Mouse (Mus musculus): ENCODE measurements around the gene Aebp2. TPM values are rescaled to one million over a fixed set of nuclear protein-coding genes. Genes with fewer than 3 reads are reported as not detected.

Aebp2 gene
- polyA plus RNA-seq, 1 experiment from 2014 or later = 7.7 TPM

DNA sequence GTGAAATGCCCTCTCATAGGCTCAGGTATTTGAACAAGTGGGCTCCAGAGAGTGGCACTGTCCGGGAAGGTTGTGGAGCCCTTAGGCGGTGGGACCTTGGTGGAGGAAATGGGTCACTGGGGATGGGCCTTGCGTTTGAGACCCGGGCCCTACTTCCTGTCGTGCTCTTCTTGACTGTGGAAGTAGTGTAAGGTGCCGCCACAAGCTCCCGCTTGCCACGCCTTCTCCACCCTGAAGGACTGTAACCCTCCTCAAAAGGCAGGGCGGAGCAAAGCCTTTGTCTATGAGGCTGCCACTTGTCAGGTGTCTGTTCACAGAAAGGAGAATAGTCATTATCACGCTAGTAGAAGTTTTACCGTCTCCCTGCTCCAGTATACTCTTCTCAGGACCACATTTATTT is 61.9 kb downstream of the Aebp2 start:
- H3K4me3 ChIP-seq (ENCODE audit: low read depth, low read length) = no peak overlapping the region
- WGBS = 85% methylated on average over 11 of the region's 11 CpGs
- no peak for ATAC-seq

DNA sequence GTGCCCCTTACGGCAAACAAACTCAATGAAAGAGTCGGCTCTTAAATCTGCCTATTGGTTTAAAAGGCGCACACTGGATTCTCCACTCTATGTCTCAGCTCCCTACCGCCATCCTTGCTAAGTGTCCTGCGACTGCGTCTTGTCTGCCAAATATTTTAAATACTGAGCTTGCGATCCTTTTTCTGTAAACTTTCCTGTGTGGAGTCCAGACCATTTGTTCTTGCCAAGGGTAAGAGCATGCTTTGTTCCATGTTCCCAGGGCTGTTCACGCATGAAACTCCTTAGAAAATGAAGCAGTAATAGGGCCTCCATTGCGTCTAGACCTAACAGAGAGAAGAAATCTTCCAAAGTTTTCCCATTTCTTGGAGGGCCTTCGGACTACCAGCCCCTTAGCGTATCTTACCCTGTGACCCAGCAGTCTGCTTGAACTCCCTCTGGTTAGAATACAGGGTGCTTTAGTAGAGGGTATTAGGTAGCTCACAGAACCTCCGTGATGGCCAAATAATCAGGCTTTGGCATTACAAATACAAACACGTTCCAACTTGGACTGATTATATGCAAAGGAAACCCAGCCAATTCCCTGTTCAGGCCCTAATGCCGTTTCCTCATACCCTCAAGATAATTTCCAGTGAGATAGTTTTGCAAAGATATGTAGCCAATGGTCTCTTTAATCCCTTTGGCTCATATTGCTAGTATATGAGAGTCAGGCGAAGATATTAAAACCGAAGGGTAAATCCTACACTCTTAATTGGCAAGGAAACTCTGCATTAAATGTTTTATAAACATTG is 67.3 kb downstream of the Aebp2 start:
- peak; percentile 74 for DNase-seq (ENCODE audit: low spot score)
- ATAC-seq = peak; percentile 84
- H3K27me3 ChIP-seq (replicated peaks; ENCODE audit: control insufficient read depth, insufficient read depth, low read length) = no peaks in the 10 kb centered on the region
- no peaks in the 10 kb centered on the region for H3K9me3 ChIP-seq (replicated peaks; ENCODE audit: control insufficient read depth, low read length)
- 64% methylated on average over 16 of the region's 16 CpGs for WGBS
- H3K27ac ChIP-seq (ENCODE audit: low read depth, low read length) = peak overlapping the region; percentile 31; the same call in 1 of the 2 replicates
- no peaks in the 10 kb centered on the region for H3K4me1 ChIP-seq (ENCODE audit: control insufficient read depth, insufficient read depth, low read length)
- no peak overlapping the region for H3K4me2 ChIP-seq (ENCODE audit: low read length)
- H3K4me3 ChIP-seq (ENCODE audit: low read depth, low read length) = no peak overlapping the region
- H3K36me3 ChIP-seq (ENCODE audit: control insufficient read depth, insufficient read depth, low read length) = no peaks in the 10 kb centered on the region
- no peak overlapping the region for H3K9ac ChIP-seq (ENCODE audit: low read length)

More for the DNA sequence above, 61.9 kb downstream of the Aebp2 start:
- no peak for DNase-seq (ENCODE audit: low spot score)
- Histone ChIP-seq H3K9ac (ENCODE audit: low read length) (no peak overlapping the region), H3K27me3 (replicated peaks; ENCODE audit: control insufficient read depth, insufficient read depth, low read length) (no peaks in the 10 kb centered on the region), H3K27ac (ENCODE audit: low read depth, low read length) (no peak overlapping the region), H3K4me2 (ENCODE audit: low read length) (no peak overlapping the region), H3K9me3 (replicated peaks; ENCODE audit: control insufficient read depth, low read length) (no peaks in the 10 kb centered on the region), H3K4me1 (ENCODE audit: control insufficient read depth, insufficient read depth, low read length) (no peaks in the 10 kb centered on the region), H3K36me3 (ENCODE audit: control insufficient read depth, insufficient read depth, low read length) (no peaks in the 10 kb centered on the region)

DNA sequence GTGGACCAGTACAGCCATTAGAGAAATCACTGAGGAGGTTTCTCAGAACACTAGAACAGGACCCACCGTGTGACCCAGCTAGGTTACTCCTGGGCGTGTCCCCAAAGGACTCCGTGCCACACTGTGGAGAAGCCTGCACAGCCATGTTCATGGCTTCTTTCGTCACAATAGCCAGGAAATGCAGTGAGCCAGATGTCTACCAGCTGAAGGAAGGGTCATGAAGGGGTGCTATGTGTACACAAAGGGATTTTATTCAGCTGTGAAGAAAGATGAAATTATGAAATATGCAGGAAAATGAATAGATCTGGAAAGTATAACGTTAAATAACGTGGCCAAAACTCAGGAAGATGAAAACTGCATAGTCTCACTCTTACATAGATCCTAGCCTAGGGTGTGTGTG is 69.7 kb downstream of the Aebp2 start:
- H3K9me3 ChIP-seq (replicated peaks; ENCODE audit: control insufficient read depth, low read length) = no peaks in the 10 kb centered on the region
- no peak overlapping the region for H3K9ac ChIP-seq (ENCODE audit: low read length)
- H3K36me3 ChIP-seq (ENCODE audit: control insufficient read depth, insufficient read depth, low read length) = no peaks in the 10 kb centered on the region
- H3K27me3 ChIP-seq (replicated peaks; ENCODE audit: control insufficient read depth, insufficient read depth, low read length) = no peaks in the 10 kb centered on the region
- H3K4me3 ChIP-seq (ENCODE audit: low read depth, low read length) = no peak overlapping the region
- DNase-seq (ENCODE audit: low spot score) (no peak), ATAC-seq (no peak)
- WGBS = 92% methylated on average over 6 of the region's 6 CpGs
- H3K4me2 ChIP-seq (ENCODE audit: low read length) = no peak overlapping the region
- no peak overlapping the region for H3K27ac ChIP-seq (ENCODE audit: low read depth, low read length)
- H3K4me1 ChIP-seq (ENCODE audit: control insufficient read depth, insufficient read depth, low read length) = no peaks in the 10 kb centered on the region

GRCm38 (mm10) chr6:140696192-140696879 is 73.9 kb downstream of the Aebp2 start:
- peak; percentile 45 for DNase-seq (ENCODE audit: low spot score)
- no peak overlapping the region for H3K4me2 ChIP-seq (ENCODE audit: low read length)
- H3K4me3 ChIP-seq (ENCODE audit: low read depth, low read length) = no peak overlapping the region
- H3K27me3 ChIP-seq (replicated peaks; ENCODE audit: control insufficient read depth, insufficient read depth, low read length) = no peaks in the 10 kb centered on the region
- H3K9ac ChIP-seq (ENCODE audit: low read length) = no peak overlapping the region
- no peaks in the 10 kb centered on the region for H3K36me3 ChIP-seq (ENCODE audit: control insufficient read depth, insufficient read depth, low read length)
- no peaks in the 10 kb centered on the region for H3K9me3 ChIP-seq (replicated peaks; ENCODE audit: control insufficient read depth, low read length)
- ATAC-seq = no peak; the same call in 1 of the 2 replicates
- 69% methylated on average over 12 of the region's 12 CpGs for WGBS
- no peak overlapping the region for H3K27ac ChIP-seq (ENCODE audit: low read depth, low read length)
- H3K4me1 ChIP-seq (ENCODE audit: control insufficient read depth, insufficient read depth, low read length) = no peaks in the 10 kb centered on the region

GRCm38 (mm10) chr6:140697994-140698393 is 75.5 kb downstream of the Aebp2 start:
- H3K36me3 ChIP-seq (ENCODE audit: control insufficient read depth, insufficient read depth, low read length) = no peaks in the 10 kb centered on the region
- DNase-seq (ENCODE audit: low spot score) = peak; percentile 86
- no peak overlapping the region for H3K27ac ChIP-seq (ENCODE audit: low read depth, low read length)
- no peak overlapping the region for H3K9ac ChIP-seq (ENCODE audit: low read length)
- H3K4me2 ChIP-seq (ENCODE audit: low read length) = no peak overlapping the region
- no peaks in the 10 kb centered on the region for H3K9me3 ChIP-seq (replicated peaks; ENCODE audit: control insufficient read depth, low read length)
- H3K4me1 ChIP-seq (ENCODE audit: control insufficient read depth, insufficient read depth, low read length) = no peaks in the 10 kb centered on the region
- ATAC-seq = peak; percentile 63; the same call in 1 of the 2 replicates
- H3K4me3 ChIP-seq (ENCODE audit: low read depth, low read length) = no peak overlapping the region
- WGBS = 79% methylated on average over 11 of the region's 11 CpGs
- H3K27me3 ChIP-seq (replicated peaks; ENCODE audit: control insufficient read depth, insufficient read depth, low read length) = no peaks in the 10 kb centered on the region

DNA sequence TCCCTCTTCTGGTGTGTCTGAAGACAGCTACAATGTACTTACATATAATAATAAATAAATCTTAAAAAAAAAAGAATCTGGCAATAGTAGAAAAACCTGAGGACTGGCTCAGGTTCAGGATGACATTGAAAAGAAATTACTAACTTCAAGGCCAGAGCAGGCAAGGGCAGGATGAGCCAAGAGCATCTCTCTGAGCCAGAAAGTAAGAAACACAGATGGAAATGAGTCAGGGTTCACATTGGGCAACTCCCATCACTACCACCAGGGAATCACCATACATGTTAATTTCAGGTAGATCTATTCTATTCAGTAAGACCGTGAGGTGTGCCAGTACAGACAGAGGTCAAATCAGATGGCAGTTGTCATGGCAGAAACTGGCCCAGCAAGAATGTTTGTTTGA is 76.1 kb downstream of the Aebp2 start:
- no peak overlapping the region for H3K4me2 ChIP-seq (ENCODE audit: low read length)
- H3K36me3 ChIP-seq (ENCODE audit: control insufficient read depth, insufficient read depth, low read length) = no peaks in the 10 kb centered on the region
- H3K9ac ChIP-seq (ENCODE audit: low read length) = no peak overlapping the region
- H3K27me3 ChIP-seq (replicated peaks; ENCODE audit: control insufficient read depth, insufficient read depth, low read length) = no peaks in the 10 kb centered on the region
- no peak overlapping the region for H3K27ac ChIP-seq (ENCODE audit: low read depth, low read length)
- WGBS = 92% methylated on average over 1 of the region's 1 CpGs
- ATAC-seq (no peak), DNase-seq (ENCODE audit: low spot score) (no peak)
- no peak overlapping the region for H3K4me3 ChIP-seq (ENCODE audit: low read depth, low read length)
- no peaks in the 10 kb centered on the region for H3K4me1 ChIP-seq (ENCODE audit: control insufficient read depth, insufficient read depth, low read length)
- H3K9me3 ChIP-seq (replicated peaks; ENCODE audit: control insufficient read depth, low read length) = no peaks in the 10 kb centered on the region

GRCm38 (mm10) chr6:140701259-140701658 is 78.8 kb downstream of the Aebp2 start:
- Histone ChIP-seq H3K36me3 (ENCODE audit: control insufficient read depth, insufficient read depth, low read length) (no peaks in the 10 kb centered on the region), H3K9ac (ENCODE audit: low read length) (no peak overlapping the region), H3K4me2 (ENCODE audit: low read length) (no peak overlapping the region), H3K9me3 (replicated peaks; ENCODE audit: control insufficient read depth, low read length) (0 out of 2 replicates have a peak, but pooled peaks cover 3% of the 10 kb centered on the region), H3K4me3 (ENCODE audit: low read depth, low read length) (no peak overlapping the region), H3K4me1 (ENCODE audit: control insufficient read depth, insufficient read depth, low read length) (no peaks in the 10 kb centered on the region), H3K27ac (ENCODE audit: low read depth, low read length) (no peak overlapping the region), H3K27me3 (replicated peaks; ENCODE audit: control insufficient read depth, insufficient read depth, low read length) (no peaks in the 10 kb centered on the region)
- 91% methylated on average over 6 of the region's 6 CpGs for WGBS
- ATAC-seq (no peak), DNase-seq (ENCODE audit: low spot score) (no peak)

- Histone ChIP-seq H3K4me1 (ENCODE audit: control insufficient read depth, insufficient read depth, low read length) (no peaks in the 10 kb centered on the region), H3K9me3 (replicated peaks; ENCODE audit: control insufficient read depth, low read length) (0 out of 2 replicates have a peak, but pooled peaks cover 3% of the 10 kb centered on the region), H3K9ac (ENCODE audit: low read length) (no peak overlapping the region), H3K27ac (ENCODE audit: low read depth, low read length) (no peak overlapping the region), H3K27me3 (replicated peaks; ENCODE audit: control insufficient read depth, insufficient read depth, low read length) (no peaks in the 10 kb centered on the region), H3K36me3 (ENCODE audit: control insufficient read depth, insufficient read depth, low read length) (no peaks in the 10 kb centered on the region), H3K4me2 (ENCODE audit: low read length) (no peak overlapping the region), H3K4me3 (ENCODE audit: low read depth, low read length) (no peak overlapping the region)
- DNase-seq (ENCODE audit: low spot score) = no peak
- no peak for ATAC-seq
- 87% methylated on average over 10 of the region's 10 CpGs for WGBS
Measured at GRCm38 (mm10) chr6:140705132-140705531, 82.7 kb downstream of the Aebp2 start.

GRCm38 (mm10) chr6:140706056-140706455 is 83.6 kb downstream of the Aebp2 start:
- Histone ChIP-seq H3K27me3 (replicated peaks; ENCODE audit: control insufficient read depth, insufficient read depth, low read length) (no peaks in the 10 kb centered on the region), H3K4me2 (ENCODE audit: low read length) (no peak overlapping the region), H3K9ac (ENCODE audit: low read length) (no peak overlapping the region), H3K4me1 (ENCODE audit: control insufficient read depth, insufficient read depth, low read length) (no peaks in the 10 kb centered on the region), H3K9me3 (replicated peaks; ENCODE audit: control insufficient read depth, low read length) (0 out of 2 replicates have a peak, but pooled peaks cover 3% of the 10 kb centered on the region), H3K36me3 (ENCODE audit: control insufficient read depth, insufficient read depth, low read length) (no peaks in the 10 kb centered on the region), H3K27ac (ENCODE audit: low read depth, low read length) (no peak overlapping the region), H3K4me3 (ENCODE audit: low read depth, low read length) (no peak overlapping the region)
- DNase-seq (ENCODE audit: low spot score) (no peak), ATAC-seq (no peak)
- WGBS = 90% methylated on average over 5 of the region's 5 CpGs

Data from forebrain, embryonic 14.5 days (tissue).